Mouse (Mus musculus) kidney, adult 2 months (tissue): ENCODE results near the gene Abcb8.

Experiments
- CTCF ChIP-seq: fragments of 200-500 bp; conservative IDR thresholded peaks from 2 replicates; pipeline ENCODE4 v1.5.1; 2011; ENCODE audit warnings: low read depth, mild to moderate bottlenecking, control low read depth, low read length, moderate library complexity, mixed read lengths; ENCODE audit not compliant: insufficient read depth, insufficient read length
- POLR2A ChIP-seq: fragments of 200-500 bp; IDR thresholded peaks from one replicate; pipeline ENCODE4 v1.6.1; 2011; ENCODE audit warnings: low read depth, low read length, control low read depth

- TF ChIP-seq CTCF = no peak
- TF ChIP-seq POLR2A = no peak
These were observed 48.6 kb downstream of the Abcb8 start for GRCm38 (mm10) chr5:24442029-24442428.
